Mouse (Mus musculus) sigmoid colon, adult 10 weeks (tissue): ENCODE results near the gene Smc6. TPM values are rescaled to one million over a fixed set of nuclear protein-coding genes. Genes with fewer than 3 reads are reported as not detected.

Experiments used
- polyA plus RNA-seq: library from polyadenylated mRNA; stranded (reverse); fragments of 350-450 nt; fragmentation: Illumina TruSeq; extraction: RNeasy Lipid Tissue Mini Kit (QIAGEN cat#74804); gene quantifications from one replicate; pipeline ENCODE4 v1.2.3, GENCODE M21; 2014; ENCODE audit warnings: low read depth, low replicate concordance

Gene Smc6
- polyA plus RNA-seq: 126 TPM

DNA sequence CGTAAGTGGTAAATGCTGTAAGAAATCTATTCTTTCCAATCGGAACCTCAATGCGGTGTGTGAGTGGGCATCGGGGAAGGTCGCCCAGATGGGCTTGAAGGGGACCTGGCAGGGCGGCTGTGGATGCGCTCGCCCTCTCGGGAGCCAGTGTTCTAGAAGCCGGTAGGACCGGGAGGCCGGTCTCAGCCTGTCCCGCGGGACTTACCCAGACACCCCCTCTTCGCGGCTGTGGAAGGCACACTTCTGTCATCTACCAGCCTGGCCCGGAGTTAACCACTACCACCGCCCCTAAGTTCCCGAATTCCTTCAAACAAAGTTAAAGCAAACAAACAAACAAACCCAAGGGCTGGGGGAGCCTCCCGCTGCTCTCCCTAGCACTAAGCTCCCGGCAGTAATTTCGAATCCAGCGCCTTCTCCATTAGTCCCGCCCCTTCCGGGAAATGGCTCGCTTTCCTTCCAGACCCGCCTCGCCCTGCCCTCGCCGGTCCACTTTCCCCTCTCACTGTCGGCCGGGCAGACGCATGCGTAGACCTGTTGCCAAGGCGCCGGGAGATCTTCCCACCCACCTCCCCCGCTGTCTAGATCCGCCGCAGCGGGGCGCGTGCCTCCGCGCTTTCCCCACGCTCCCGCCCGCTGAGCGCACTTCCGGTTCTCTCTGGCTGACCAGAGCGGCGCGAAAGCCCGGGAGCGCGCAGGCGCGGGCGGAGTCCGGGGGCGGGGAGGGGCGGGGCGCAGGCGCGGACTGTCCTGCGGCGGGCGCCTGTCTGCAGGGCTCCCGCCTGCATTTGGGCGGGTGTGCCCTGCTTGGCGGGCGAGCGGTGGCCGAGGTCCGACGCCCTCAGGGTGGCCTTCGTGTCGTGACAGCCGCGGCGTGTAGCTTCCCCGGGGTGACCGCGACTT is at the start of gene Smc6, which contains the start of gene Gen1:
Smc6 (plus strand) TSS at position 505 of the 900 bp plus-strand sequence.
Gen1 (minus strand) TSS at position 420 of the 900 bp plus-strand sequence.

Other genes with a start within 250 kb of the Smc6 start
- gene Kcns3, start 114.8 kb upstream of the Smc6 start, polyA plus RNA-seq: 5.1 TPM
- not detected for gene Msgn1, start 56.9 kb upstream of the Smc6 start, polyA plus RNA-seq
- 11.7 TPM for gene Gen1, start 85 bp upstream of the Smc6 start, polyA plus RNA-seq
- 0.76 TPM for gene Vsnl1, start 170.7 kb downstream of the Smc6 start, polyA plus RNA-seq
- gene Rad51ap2, start 190.2 kb downstream of the Smc6 start, polyA plus RNA-seq: not detected